Mouse (Mus musculus) right cerebral cortex, postnatal 36 days (tissue): ENCODE measurements around the gene Mylk.
A peak's percentile ranks its signal among the peaks of the same experiment; 100 is the strongest.

Source experiments
- DNase-seq, 2 experiments: peaks; one replicate each; pipeline ENCODE4 v3.0.0; 2022; ENCODE audit warnings: low spot score in 2 of 2, mixed read lengths in 1 of 2

The Mylk gene

DNA sequence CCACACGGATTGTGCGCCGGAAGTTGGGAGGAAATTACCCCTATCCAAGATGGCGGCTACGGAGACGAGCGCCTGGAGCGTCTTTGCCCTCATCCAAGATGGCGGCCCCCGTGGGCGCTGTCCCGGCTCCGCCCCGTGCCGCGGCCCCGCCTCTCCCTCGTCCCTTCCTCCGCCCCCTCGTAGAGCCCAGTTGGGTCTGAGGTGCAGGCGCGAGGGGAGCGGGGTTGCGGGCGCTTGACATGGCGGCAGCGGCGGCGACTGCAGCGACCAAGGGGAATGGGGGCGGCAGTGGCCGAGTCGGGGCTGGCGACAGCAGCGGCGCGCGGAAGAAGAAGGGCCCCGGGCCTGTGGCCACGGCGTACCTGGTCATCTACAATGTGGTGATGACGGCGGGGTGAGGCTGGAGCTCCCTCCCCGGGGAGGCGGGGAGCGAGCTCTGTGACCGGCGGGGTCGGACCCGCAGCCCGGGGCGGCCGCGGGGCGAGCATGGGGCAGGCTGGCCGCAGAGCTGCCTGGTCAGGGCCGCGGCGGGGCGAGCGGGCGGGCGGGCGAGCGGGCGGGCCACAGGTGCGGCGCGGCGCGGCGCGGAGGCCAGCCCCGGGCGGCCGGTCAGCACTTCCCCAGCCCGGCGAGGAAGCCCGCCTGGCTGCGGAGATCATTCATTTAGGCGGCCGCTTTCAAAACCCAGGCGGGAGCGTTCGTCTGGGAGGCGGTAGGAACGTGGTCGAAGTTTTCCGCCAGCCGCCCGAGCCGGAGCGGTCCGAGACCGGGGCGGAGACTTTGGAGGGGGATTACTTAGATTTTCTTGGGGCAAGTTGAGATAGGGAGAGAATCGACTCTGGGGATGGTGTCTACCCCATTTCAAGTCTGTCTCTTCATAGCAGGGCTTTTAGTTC, 277.5 kb downstream of the Mylk start, which contains the start of gene Hacd2:
Gene Hacd2, plus strand, starts transcription at position 187 of the 896 bp plus-strand sequence.
- DNase-seq, result peak; percentile 89 to 92

GRCm38 (mm10) chr16:35023138-35023735, 278.2 kb downstream of the Mylk start:
- no peak for DNase-seq

- no peak for DNase-seq
These were observed 279.3 kb downstream of the Mylk start for GRCm38 (mm10) chr16:35024300-35024699.

DNA sequence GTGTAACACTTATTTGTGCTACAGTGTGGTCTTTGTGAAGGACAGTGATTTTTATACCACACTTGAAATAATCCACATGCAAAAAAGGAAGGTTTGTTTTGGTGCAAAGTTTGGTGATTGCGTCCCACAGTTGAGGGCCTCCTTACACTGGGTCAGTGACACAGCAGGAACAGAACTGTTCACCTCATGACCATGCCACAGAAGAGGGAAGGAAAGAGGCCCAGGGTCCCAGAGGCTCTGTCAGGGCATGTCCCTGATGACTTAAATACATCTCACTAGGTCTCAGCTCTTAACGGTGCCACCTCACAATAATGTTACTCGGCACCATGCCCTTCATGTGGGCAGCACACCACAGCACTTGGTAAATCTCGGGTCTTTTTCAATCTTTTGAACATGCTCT, 280.3 kb downstream of the Mylk start:
- DNase-seq, result no peak

DNA sequence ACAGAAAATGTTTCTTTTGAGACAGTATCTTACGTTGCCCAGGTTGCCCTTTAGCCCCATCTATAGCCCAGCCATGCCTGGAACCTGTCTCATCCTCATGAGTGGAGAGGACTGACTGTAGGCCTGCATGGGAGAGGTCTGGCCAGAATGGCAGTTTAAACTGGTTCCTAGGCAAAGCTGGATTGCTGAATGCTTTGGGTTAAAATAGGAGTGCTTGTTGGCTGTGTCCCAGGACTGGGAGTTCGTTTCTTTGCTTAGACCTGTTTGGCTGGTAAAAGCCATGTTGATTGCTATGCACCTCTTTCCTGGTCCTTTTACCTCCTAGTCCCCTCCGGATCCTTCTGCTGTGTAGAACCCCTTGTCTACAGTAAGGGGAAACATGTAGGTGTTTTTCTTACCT, 288.2 kb downstream of the Mylk start:
- no peak for DNase-seq

DNA sequence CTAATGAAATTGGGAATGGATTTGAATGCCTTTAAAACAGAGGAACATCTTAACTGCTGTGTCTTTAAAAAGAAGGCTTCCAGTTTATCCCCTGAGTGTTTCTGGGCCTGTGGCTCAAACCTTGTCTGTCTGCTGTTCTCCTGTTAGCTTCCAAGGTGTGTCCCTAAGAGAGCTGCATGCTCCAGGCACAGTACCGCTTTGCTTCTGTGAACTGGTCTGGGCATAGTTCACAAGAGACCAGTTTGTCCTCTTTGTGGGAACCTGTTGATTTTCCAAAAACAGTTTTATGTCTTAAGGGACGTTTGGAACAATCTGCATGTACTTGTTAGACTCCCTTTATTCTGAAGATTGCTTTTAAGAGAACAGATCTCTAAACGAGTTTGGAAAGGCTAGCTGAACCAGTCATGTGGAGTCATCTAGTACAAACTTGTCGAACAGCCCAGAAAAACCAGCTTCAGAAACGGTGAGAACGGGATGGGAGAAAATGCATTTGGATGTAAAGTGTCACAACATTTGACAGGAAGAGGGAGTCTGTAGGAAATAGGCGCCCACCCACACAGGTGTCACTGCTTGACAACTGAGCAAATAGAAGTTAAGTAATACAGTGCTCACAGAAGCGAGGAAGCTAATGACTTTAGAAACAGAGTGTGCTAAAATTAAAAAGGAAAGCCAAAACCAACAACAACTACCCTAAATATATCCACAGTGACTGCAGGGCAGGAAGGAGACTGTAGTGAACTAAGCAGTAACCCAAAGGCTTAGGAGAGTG, 289.0 kb downstream of the Mylk start:
- DNase-seq, result no peak

DNA sequence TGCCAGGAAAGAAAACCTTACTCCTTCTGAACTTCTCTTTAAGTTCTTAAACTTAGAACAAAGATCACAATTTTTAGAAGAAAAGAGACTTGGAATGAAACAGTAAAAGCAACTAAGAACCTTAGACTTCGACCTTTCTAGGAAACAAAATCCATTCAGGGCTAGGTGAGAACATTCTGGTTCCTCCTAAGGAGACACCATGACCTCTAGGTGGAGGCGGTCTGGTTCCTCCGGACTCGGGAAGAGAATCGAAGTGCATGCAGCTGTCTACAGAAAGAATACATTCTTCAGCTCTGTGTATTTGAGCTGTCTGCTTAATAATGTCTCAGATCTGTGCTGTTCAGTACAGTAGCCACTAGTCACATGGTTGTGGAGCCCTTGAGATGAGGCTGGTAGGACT, 290.0 kb downstream of the Mylk start:
- no peak for DNase-seq

DNA sequence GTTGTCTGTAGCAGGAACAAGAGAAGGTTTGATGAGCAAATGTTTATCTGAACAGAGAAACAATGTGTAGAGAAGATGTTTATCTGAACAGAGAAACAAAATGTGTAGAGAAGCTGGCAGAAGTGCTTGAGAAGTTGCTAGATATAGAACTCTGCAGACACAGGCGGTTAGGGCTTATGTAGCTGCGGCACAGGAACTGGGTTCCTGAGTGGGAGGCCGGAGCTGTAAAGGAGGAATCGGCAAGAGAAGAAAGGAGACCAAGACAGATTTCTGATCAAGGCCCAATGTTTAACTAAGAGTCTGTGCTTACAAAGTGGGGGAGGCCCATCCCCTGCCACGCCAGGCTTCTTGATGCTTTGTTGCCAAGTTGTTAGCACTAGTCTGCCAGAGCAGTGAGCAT, 291.7 kb downstream of the Mylk start:
- DNase-seq, result peak in 1 of 2 experiments; percentile 13

GRCm38 (mm10) chr16:35038343-35039057, 293.5 kb downstream of the Mylk start:
- DNase-seq, result no peak

DNA sequence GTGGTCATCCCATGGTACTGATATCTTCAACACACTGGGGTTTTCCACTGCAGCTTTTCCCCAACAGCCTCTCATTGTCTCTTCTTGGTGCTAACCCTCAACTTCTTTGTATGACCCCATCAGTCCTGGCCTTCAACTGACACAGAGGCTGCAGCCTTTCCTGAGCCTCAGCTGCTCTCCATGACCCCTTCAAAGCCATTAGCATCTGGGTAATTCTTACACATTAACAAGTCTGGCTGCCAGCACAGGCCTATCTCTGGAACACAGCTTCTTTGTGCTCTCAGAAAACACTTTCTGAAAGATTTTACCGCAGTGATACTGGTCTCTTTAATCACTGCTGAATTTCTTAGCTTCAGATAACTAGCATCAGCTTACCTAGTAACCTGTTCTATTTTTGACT, 295.1 kb downstream of the Mylk start:
- no peak for DNase-seq

GRCm38 (mm10) chr16:35041001-35041400, 296.0 kb downstream of the Mylk start:
- no peak for DNase-seq

DNA sequence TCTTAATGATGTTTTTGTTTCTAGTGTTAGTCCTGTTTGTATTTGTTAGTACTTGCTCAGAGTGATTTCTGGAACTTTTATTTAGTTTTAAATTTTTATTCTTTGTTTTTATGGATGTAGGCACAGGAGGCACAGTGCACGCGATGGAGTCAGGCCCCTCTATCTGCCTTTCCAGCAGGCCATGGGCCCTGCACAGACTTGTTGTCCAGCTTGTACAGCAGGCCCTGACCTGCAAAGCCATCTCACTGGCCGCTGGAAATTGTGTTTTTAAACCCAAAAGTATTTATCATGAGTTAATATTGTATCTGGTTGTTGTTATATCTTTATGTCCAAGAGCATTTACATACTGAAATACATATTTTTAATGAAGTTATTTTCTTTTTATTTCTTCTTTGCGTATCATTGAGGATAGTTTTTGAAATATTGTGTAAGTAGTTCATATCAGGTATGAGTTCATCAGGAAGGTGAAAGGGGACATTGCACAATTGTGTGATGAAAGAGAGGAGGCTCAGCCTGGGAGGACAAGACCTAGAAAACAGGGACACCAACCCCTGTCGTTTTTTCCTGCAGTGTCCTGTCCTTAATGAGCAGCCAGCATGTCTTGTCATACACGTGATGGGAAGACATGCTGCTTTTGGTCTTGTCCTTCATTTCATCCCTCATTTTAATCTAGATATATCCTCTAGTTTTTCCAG, 301.2 kb downstream of the Mylk start:
- DNase-seq, result no peak

GRCm38 (mm10) chr16:35047272-35047969, 302.4 kb downstream of the Mylk start:
- no peak for DNase-seq

DNA sequence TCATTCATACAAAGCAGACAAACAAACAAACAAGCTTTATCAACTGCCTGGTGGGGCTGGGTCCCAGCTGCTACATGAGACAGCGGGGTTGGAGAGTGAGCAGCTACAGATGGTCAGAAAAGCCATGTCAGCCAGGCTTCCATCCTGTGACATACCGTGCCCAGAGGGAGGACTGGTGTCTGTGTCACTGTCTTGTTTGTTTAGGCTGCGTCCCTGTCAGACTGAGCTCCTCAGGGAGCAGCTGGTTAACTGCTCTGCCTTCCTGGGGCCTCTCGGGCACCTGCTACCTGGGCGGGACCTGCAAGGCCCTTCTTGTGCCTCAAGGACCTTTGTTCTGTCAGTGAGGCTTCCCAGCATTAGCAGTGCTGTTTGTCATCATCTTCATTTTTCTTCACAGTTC, 306.1 kb downstream of the Mylk start:
- no peak for DNase-seq
